Mouse (Mus musculus): ENCODE results near the gene Spata9. TPM values are rescaled to one million over a fixed set of nuclear protein-coding genes. Genes with fewer than 3 reads are reported as not detected.

Gene Spata9
- total RNA-seq, 2 experiments from 2014 or later = 0.46 TPM; not detected in 1

DNA sequence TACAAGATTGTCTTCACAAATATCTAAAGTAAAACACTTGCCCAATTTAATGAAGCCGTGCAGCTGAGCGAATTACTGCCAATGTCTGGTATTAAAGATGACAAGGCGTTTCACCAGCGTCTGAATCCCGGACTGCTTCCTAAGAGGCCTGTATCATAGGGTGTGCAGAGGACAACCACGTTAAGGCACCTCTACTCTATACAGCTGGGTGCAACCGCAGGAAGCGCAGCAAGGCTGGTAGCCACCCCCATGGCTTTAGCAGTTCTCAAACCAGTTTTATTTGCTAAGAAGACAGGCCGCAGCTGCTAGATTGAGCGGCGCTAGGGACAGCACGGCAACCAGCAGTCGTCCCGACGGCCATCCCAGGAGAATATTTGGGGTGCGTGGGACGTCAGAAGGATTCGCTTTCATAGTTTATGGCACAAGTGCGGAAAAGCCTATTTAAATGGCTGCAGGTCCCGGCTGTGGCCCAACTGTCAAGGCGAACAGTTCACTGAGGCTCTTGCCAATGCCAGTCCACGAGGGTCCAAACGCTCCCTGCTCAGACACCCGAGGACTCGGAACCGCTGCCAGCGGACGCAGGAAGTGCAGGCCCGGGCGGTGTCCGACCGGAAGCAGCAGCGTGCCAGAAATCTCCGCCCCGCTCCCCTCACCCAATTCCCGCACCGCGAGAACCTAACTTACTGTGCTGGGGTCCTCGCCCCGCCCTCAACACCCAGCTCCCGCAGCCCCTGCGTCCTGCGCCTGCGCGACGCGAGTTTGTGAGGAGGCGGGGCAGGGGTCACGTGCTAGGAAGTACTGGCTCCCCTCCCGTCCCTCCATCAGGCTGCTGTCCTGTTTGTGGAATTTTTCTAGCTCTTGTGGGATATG lies 51.3 kb downstream of the Spata9 start, which contains the start of gene Rfesd:
Gene Rfesd, minus strand, starts transcription at position 746 of the 870 bp plus-strand sequence.
- Histone ChIP-seq H3K27ac (peak within 1 kb of the TSS; percentile 96), H3K4me3 (peak within 1 kb of the TSS; percentile 82)
- no peak for TF ChIP-seq CTCF (conservative IDR thresholded peaks at IDR 0.05)
- DNase-seq (ENCODE audit: low spot score in 2 of 2) = peak; percentile 97 to 98

DNA sequence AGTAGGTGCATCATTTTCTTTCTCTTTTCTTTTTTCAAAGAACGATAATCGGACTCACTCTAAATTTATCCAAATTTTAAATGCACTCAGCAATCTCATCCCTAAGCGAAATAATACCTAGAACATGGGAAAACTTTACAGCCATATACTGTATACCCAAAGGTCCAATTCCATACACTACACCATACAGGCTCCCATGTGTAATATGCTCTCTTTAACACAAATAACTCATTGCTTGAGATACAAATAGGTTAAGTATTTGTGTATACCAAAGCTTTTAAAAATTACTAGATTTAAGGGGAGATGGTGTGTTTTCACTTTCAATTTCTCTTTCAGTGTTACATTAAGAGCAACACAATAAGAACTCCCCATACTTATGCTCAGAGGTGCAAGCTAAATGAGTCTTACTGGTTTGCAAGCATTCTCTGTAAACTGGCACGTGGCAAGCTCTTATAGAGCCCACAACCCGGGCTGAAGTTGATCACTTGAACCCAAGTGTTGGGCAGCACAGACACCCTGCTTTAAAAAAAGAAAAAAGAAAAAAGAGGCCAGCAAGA lies 52.0 kb downstream of the Spata9 start:
- no peak for DNase-seq (ENCODE audit: low spot score in 2 of 2)
- TF ChIP-seq CTCF (conservative IDR thresholded peaks at IDR 0.05) = no peak
- peak overlapping the region; percentile 82 for H3K4me3 ChIP-seq
- H3K27ac ChIP-seq = peak overlapping the region; percentile 96

DNA sequence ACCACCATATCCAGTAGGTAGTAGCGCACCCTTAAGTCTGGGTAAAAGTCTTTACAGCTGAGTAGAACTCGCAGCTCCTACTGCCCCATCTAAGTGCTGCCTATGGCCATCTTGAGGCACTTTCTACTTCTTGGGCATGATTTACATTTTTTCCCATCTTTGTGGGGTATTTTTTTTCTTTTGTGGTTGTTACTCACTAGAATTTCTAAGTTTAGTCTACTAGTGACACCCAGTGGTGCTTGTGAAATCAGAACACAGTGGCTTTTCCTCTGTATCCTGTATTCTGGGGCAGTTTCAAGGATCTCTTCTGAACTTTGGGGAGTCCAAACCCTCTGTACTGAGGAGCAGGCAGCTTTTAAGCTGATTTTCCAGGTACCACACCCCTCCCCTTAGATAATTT lies 54.8 kb downstream of the Spata9 start:
- TF ChIP-seq CTCF (conservative IDR thresholded peaks at IDR 0.05) = peak; percentile 79
- no peak overlapping the region for H3K27ac ChIP-seq
- peak in 1 of 2 experiments; percentile 13 for DNase-seq (ENCODE audit: low spot score in 2 of 2)
- no peak overlapping the region for H3K4me3 ChIP-seq

DNA sequence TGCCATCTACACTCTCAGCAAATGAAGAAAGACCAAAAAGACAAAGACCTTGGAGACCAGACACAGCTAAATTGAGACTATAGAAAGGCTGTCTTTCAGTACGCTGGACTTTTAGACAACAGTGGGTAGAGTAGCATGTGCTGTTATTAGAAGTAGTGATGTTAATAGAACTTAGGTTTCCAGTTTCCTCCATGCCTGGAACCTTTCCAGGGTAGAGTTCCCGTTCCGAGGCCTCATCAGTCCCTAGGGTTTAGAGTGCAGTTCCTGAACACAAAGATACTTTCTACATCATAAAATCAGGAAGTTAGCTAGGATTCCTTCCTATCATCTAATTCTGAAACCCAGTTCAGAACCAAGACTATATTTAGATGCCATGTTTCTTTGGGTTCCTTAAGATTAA lies 57.6 kb downstream of the Spata9 start:
- TF ChIP-seq CTCF (conservative IDR thresholded peaks at IDR 0.05) = no peak
- DNase-seq (ENCODE audit: low spot score in 2 of 2) = no peak

DNA sequence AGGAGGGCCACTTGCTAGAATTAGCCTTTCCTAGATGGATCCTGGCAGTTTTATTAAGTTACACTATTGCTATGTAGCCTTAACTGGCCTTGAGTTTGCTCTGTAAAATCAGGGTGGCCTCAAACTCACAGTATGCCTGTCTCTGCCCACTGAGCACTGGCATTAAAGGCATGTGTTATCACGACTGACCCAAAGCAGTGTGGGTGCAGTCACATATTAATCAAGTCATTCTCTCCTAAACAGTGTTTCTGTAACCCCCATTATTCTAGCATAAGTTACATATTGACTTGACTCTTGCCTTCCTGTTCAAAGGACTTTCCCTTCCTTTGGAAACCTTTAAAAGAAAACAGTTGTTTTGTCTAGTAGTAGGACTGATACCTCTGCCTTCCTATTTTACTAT lies 75.5 kb downstream of the Spata9 start:
- no peak for DNase-seq (ENCODE audit: low spot score in 2 of 2)
- Histone ChIP-seq H3K27ac (no peak overlapping the region), H3K4me3 (no peak overlapping the region)
- no peak for TF ChIP-seq CTCF (conservative IDR thresholded peaks at IDR 0.05)

More for the DNA sequence above, 57.6 kb downstream of the Spata9 start:
- Histone ChIP-seq H3K4me3 (no peak overlapping the region), H3K27ac (no peak overlapping the region)

DNA sequence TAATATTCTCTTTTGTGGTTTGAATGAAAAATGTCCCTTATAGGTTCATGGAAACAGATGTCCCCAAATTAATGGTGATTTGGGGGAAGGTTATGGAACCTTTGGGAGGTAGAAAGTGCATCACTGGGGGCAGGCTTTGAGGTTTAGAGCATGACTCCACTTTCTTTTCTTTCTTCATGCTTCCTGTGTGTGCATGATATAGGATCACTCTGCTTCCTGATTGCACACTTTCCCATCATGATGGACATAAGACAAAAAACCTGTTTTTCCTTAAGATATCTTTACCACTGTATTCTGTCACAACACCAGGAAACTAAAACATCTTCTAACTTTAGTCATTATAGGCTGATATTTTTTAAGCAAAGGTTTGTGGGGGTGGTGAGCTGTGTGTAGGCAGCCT lies 78.0 kb downstream of the Spata9 start:
- no peak for DNase-seq (ENCODE audit: low spot score in 2 of 2)
- no peak for TF ChIP-seq CTCF (conservative IDR thresholded peaks at IDR 0.05)

More for the DNA sequence above, 78.0 kb downstream of the Spata9 start:
- no peak overlapping the region for H3K27ac ChIP-seq
- H3K4me3 ChIP-seq = no peak overlapping the region

Other genes with a start within 250 kb of the Spata9 start
- 10 to 100 TPM; 45.7 to 49.9 TPM for gene Glrx, start 127.3 kb upstream of the Spata9 start, total RNA-seq (2021)
- 10 to 100 TPM; 15.9 to 16.7 TPM for gene Rhobtb3, start 23.2 kb upstream of the Spata9 start, total RNA-seq (2021)
- gene Rfesd, start 51.6 kb downstream of the Spata9 start, total RNA-seq (2021) = 10 to 100 TPM; 18.2 to 21.6 TPM
- 1 to 10 TPM; 1.6 to 2.2 TPM for gene Gpr150, start 89.8 kb downstream of the Spata9 start, total RNA-seq (2021)
- gene Arsk, start 131.5 kb downstream of the Spata9 start, total RNA-seq (2021) = 1 to 10 TPM; 5.9 to 7.0 TPM
- gene Ttc37, start 131.6 kb downstream of the Spata9 start, total RNA-seq (2021) = 10 to 100 TPM; 19.8 to 22.2 TPM

Data from layer of hippocampus, adult 2 months (tissue).